Mouse (Mus musculus) liver, postnatal 0 days (tissue): ENCODE measurements around the gene Aacs. TPM values are rescaled to one million over a fixed set of nuclear protein-coding genes. Genes with fewer than 3 reads are reported as not detected.
A peak's percentile ranks its signal among the peaks of the same experiment; 100 is the strongest.

Experiments used
- ATAC-seq: fragments of 200-750 bp; cut with Nextera tagmentation; 2 replicates; pipeline ENCODE4 v1.8.0; 2017; ENCODE audit warnings: mild to moderate bottlenecking, moderate library complexity
- DNase-seq: peaks from one replicate; pipeline ENCODE4 v3.0.0-alpha.2; 2016
- H3K27ac ChIP-seq: fragments of 300-500 bp; sonication (generic); 2 replicates; pipeline ENCODE4 v1.5.1; 2014; ENCODE audit warnings: antibody characterized with exemption, moderate library complexity, mild to moderate bottlenecking, low read depth
- H3K27me3 ChIP-seq: fragments of 300-500 bp; sonication (generic); 2 replicates; pipeline ENCODE4 v1.6.1; 2014; ENCODE audit warnings: low read length, control low read depth, mixed read lengths; ENCODE audit not compliant: insufficient read depth
- H3K36me3 ChIP-seq: fragments of 300-500 bp; sonication (generic); replicated peaks from 2 replicates; pipeline ENCODE4 v1.6.1; 2014; ENCODE audit warnings: mild to moderate bottlenecking, control low read depth, low read length, moderate library complexity, mixed read lengths; ENCODE audit not compliant: insufficient read depth
- H3K4me1 ChIP-seq: fragments of 300-500 bp; sonication (generic); 2 replicates; pipeline ENCODE4 v1.6.1; 2014; ENCODE audit warnings: antibody characterized with exemption, mild to moderate bottlenecking, control low read depth; ENCODE audit not compliant: insufficient read depth
- H3K4me2 ChIP-seq: fragments of 300-500 bp; sonication (generic); 2 replicates; pipeline ENCODE4 v1.6.1; 2014; ENCODE audit warnings: low read depth, mild to moderate bottlenecking, low read length, moderate library complexity, mixed read lengths
- H3K4me3 ChIP-seq: fragments of 300-500 bp; sonication (generic); 2 replicates; pipeline ENCODE4 v1.5.1; 2014; ENCODE audit warnings: low read depth, low read length
- H3K9ac ChIP-seq: fragments of 300-500 bp; sonication (generic); replicated peaks from 2 replicates; pipeline ENCODE4 v1.6.1; 2014; ENCODE audit warnings: mild to moderate bottlenecking, moderate library complexity
- H3K9me3 ChIP-seq: fragments of 300-500 bp; sonication (generic); 2 replicates; pipeline ENCODE4 v1.6.1; 2016; ENCODE audit warnings: mild to moderate bottlenecking, control low read depth, low read length, mixed read lengths
- CTCF ChIP-seq: sonication (generic); IDR thresholded peaks from 2 replicates; pipeline ENCODE4 v1.5.1; 2016; ENCODE audit warnings: antibody characterized with exemption, low read depth
- EP300 ChIP-seq: IDR thresholded peaks from 2 replicates; pipeline ENCODE4 v1.6.1; 2016; ENCODE audit warnings: antibody characterized with exemption, low read depth, mild to moderate bottlenecking
- WGBS: fragments of 180-500 bp; shearing (Covaris S2); extraction: QIAGEN DNeasy Blood & Tissue Kit; methylation state at CpG from one replicate; pipeline ENCODE4 v1.1.7; 2014; ENCODE audit not compliant: insufficient replicate concordance; 5-methylcytosine and 5-hydroxymethylcytosine counted together
- polyA plus RNA-seq: library from polyadenylated mRNA; unstranded; fragments of >200 nt; fragmentation: Nextera tagmentation; extraction: Ambion mirVana; gene quantifications from 2 replicates; pipeline ENCODE4 v1.2.1, GENCODE M21; 2015

Aacs gene
- polyA plus RNA-seq, 1 experiment from 2014 or later = 4.6 TPM

GRCm38 (mm10) chr5:125495655-125496054 lies 20.0 kb downstream of the Aacs start:
- 86% methylated on average over 10 of the region's 10 CpGs for WGBS
- Histone ChIP-seq H3K9ac (no peak overlapping the region), H3K36me3 (peaks cover 19% of the 10 kb centered on the region), H3K4me3 (no peak overlapping the region), H3K4me2 (no peak overlapping the region), H3K27me3 (no peaks in the 10 kb centered on the region), H3K9me3 (no peaks in the 10 kb centered on the region), H3K27ac (no peak overlapping the region), H3K4me1 (no peaks in the 10 kb centered on the region)
- TF ChIP-seq EP300 (no peak), CTCF (no peak)
- ATAC-seq (no peak), DNase-seq (no peak)

GRCm38 (mm10) chr5:125497821-125498600 lies 22.4 kb downstream of the Aacs start:
- H3K4me2 ChIP-seq = no peak overlapping the region
- ATAC-seq = no peak
- no peaks in the 10 kb centered on the region for H3K27me3 ChIP-seq
- 67% methylated on average over 12 of the region's 12 CpGs for WGBS
- TF ChIP-seq CTCF (peak; percentile 75), EP300 (no peak)
- peak; percentile 69 for DNase-seq
- peaks cover 18% of the 10 kb centered on the region; the same call in 1 of the 2 replicates for H3K36me3 ChIP-seq
- no peak overlapping the region for H3K9ac ChIP-seq
- H3K27ac ChIP-seq = no peak overlapping the region
- no peak overlapping the region for H3K4me3 ChIP-seq
- H3K4me1 ChIP-seq = no peaks in the 10 kb centered on the region
- no peaks in the 10 kb centered on the region for H3K9me3 ChIP-seq

GRCm38 (mm10) chr5:125501505-125501904 lies 25.9 kb downstream of the Aacs start:
- Histone ChIP-seq H3K27ac (no peak overlapping the region), H3K27me3 (no peaks in the 10 kb centered on the region), H3K36me3 (peaks cover 22% of the 10 kb centered on the region; the same call in 1 of the 2 replicates), H3K4me1 (no peaks in the 10 kb centered on the region), H3K4me2 (no peak overlapping the region), H3K9ac (no peak overlapping the region), H3K4me3 (no peak overlapping the region), H3K9me3 (no peaks in the 10 kb centered on the region)
- ATAC-seq = no peak
- 62% methylated on average over 6 of the region's 6 CpGs for WGBS
- TF ChIP-seq CTCF = no peak
- no peak for TF ChIP-seq EP300
- no peak for DNase-seq

GRCm38 (mm10) chr5:125502186-125502585 lies 26.6 kb downstream of the Aacs start:
- Histone ChIP-seq H3K27ac (no peak overlapping the region), H3K36me3 (peaks cover 26% of the 10 kb centered on the region; the same call in 1 of the 2 replicates), H3K4me3 (no peak overlapping the region), H3K9ac (no peak overlapping the region), H3K27me3 (no peaks in the 10 kb centered on the region), H3K4me1 (no peaks in the 10 kb centered on the region), H3K9me3 (no peaks in the 10 kb centered on the region), H3K4me2 (no peak overlapping the region)
- no peak for TF ChIP-seq EP300
- TF ChIP-seq CTCF = no peak
- DNase-seq (no peak), ATAC-seq (no peak)
- 62% methylated on average over 3 of the region's 3 CpGs for WGBS

- peak; percentile 33; the same call in 1 of the 2 replicates for ATAC-seq
- no peak for TF ChIP-seq CTCF
- TF ChIP-seq EP300 = no peak
- peaks cover 26% of the 10 kb centered on the region for H3K36me3 ChIP-seq
These were observed 28.0 kb downstream of the Aacs start for GRCm38 (mm10) chr5:125503628-125504027.

GRCm38 (mm10) chr5:125504692-125505091 lies 29.1 kb downstream of the Aacs start:
- Histone ChIP-seq H3K27me3 (no peaks in the 10 kb centered on the region), H3K9me3 (no peaks in the 10 kb centered on the region), H3K27ac (no peak overlapping the region), H3K9ac (no peak overlapping the region), H3K4me3 (no peak overlapping the region), H3K4me1 (no peaks in the 10 kb centered on the region), H3K36me3 (peaks cover 27% of the 10 kb centered on the region), H3K4me2 (no peak overlapping the region)
- no peak for TF ChIP-seq CTCF
- TF ChIP-seq EP300 = no peak
- no peak for DNase-seq
- no peak for ATAC-seq
- 80% methylated on average over 11 of the region's 11 CpGs for WGBS

More at GRCm38 (mm10) chr5:125503628-125504027, 28.0 kb downstream of the Aacs start:
- H3K4me1 ChIP-seq = no peaks in the 10 kb centered on the region
- no peaks in the 10 kb centered on the region for H3K27me3 ChIP-seq
- no peak for DNase-seq
- H3K4me3 ChIP-seq = no peak overlapping the region
- H3K27ac ChIP-seq = 0 out of 2 replicates have a peak overlapping the region, but pooled peaks have one; percentile 3
- WGBS = 40% methylated on average over 6 of the region's 6 CpGs
- no peaks in the 10 kb centered on the region for H3K9me3 ChIP-seq
- H3K9ac ChIP-seq = no peak overlapping the region
- no peak overlapping the region for H3K4me2 ChIP-seq
